Mouse (Mus musculus) cerebellum, adult (tissue): ENCODE measurements around the gene Vmn1r44.
"Not testable (repeated sequence)": the region's sequence is repeated elsewhere in the genome, so short reads cannot be mapped to it uniquely, and the experiment has no call there.

Experiments
- ATAC-seq: cut with Nextera tagmentation; 2 replicates; pipeline ENCODE4 v1.9.2; 2017; ENCODE audit warnings: mild to moderate bottlenecking, moderate library complexity, mixed read lengths; ENCODE audit not compliant: insufficient number of reproducible peaks, low FRiP score, low TSS enrichment

Gene Vmn1r44

GRCm38 (mm10) chr6:89883360-89883759, at the start of gene Vmn1r44:
TSS of gene Vmn1r44 (plus strand) at chr6:89883660.
- no peak for ATAC-seq

GRCm38 (mm10) chr6:89857552-89857951, 25.9 kb upstream of the Vmn1r44 start:
- no peak for ATAC-seq

GRCm38 (mm10) chr6:89859839-89860238, 23.6 kb upstream of the Vmn1r44 start:
- ATAC-seq: no peak

GRCm38 (mm10) chr6:89863792-89864191, 19.7 kb upstream of the Vmn1r44 start:
- no peak for ATAC-seq

DNA sequence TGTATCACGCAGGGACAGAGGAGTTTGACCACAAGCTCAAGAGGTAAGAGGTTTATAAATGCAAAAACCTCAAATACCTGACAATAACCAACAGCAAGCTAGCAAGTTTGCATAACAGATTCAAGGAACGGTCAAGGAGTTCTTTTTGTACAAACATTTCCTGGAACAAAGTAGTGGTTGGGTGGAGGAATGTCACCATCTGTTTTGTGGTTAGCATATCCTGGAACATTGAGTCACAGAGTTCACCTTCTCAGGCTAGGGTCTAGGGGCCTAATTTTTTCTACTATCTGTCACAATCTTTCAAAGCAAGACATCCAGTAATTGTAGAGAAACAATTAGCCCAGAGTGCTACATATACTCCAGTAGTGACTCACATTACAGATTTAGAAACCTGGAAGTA, 16.2 kb upstream of the Vmn1r44 start:
- no peak for ATAC-seq

DNA sequence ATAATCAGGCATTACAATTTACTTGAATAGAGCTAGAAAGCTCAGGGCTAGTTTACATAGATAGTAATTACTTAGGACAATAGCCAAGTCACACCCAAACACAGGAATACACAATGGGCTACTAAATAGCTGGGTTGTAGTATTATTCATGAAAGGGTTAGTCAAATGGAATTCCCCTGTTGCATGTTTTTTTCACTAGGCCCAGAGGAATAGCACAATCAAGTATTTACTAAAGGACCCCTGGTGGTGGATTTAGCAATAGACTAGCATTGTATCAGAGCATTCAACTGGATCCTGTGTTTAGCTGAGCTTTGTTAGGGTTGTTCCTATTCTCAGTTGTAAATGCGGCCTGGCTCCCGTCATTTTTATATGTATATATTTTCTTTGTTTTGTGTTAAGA, 15.5 kb upstream of the Vmn1r44 start:
- ATAC-seq: no peak

DNA sequence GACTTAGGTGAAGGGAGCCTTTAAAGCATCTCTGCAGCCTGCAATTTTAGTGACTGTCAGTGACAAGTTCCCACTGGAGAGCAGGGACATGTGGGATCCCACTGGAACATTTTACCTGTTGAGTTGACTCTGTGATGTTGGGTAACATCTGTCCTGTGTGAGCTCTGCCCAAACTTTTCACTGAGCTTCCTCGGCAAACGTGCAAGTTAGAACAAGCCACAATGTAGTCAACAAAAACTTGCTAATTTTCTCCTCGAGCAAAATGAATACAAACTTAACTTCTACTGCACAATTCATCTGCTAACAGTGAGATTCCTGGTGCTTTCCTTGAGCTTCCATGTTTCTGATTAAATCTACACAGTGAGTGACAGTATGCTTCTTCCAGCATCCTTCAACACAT, 7.1 kb upstream of the Vmn1r44 start, which contains the start of the genes Vmn1r42 and Vmn1r43:
Gene Vmn1r42 (minus strand): TSS at position 101 of the 400 bp plus-strand sequence.
Gene Vmn1r43 (minus strand): TSS at position 101 of the 400 bp plus-strand sequence.
- not testable (repeated sequence) for ATAC-seq

DNA sequence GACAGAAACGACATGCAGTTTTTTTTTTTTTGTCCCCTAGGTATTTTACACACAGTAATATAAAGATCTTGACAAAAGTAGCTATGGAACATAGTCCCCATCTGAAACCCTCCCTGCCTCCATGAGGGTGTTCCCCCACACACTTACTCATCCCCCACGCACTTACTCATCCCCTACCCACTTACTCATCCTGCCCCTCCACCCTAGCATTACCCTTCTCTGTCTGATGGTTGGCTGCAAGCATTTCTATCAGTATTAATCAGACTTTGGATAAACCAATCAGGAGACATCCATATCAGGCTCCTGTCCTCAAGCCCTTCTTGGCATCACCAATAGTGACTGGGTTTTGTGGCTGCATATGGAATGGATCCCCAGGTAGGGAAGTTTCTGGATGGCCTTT, 6.5 kb upstream of the Vmn1r44 start:
- ATAC-seq: no peak

GRCm38 (mm10) chr6:89880867-89881266, 2.6 kb upstream of the Vmn1r44 start:
- no peak for ATAC-seq

DNA sequence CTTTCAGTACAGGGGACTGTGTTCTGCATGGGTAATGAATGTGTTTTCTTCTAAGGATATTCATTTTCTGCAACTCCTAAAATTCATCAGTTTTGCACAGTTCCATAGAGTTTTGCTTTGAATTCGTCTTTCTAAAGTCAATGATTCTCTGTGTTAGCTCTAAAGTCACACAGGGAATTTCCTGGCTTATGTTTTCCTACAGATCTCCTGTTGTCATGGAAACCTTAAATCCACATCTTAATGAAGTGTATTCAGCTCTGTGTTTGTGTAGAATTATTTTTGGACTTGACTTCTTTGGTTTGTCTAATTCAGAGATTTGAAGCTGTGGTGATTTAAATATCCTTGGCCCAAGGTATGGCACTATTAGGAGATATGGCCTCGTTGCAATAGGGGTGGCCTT, 352 bp downstream of the Vmn1r44 start:
- ATAC-seq: no peak

- ATAC-seq: not testable (repeated sequence)
Observed at GRCm38 (mm10) chr6:89940498-89940897, 57.0 kb downstream of the Vmn1r44 start, which contains the start of gene Vmn1r45. TSS of gene Vmn1r45 (minus strand) at chr6:89940598.

DNA sequence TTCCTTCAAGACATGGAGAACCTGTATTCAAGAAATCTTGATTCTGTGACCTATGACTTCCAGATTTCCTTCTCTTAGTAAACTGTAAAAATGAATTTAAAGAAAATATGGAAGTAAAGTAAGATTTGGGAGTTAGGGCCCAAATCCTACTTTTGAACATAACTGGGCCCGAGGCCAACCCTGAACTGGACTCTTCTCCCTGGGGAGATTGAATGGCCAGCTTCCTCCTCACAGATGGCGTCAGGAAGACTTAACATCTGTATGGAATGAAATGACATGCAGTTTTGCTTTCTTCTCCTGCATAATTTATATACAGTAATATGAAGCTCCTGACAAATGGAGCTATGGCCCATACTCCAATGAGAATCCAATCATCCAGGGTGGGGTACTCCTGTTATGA, 57.5 kb downstream of the Vmn1r44 start:
- no peak for ATAC-seq
